ENCODE assay signal across 8 mouse cellular contexts in genomic region chr13:51792729-51793424, GRCm38 (mm10). TPM values are rescaled to one million over a fixed set of nuclear protein-coding genes. Genes with fewer than 3 reads are reported as not detected.
DNase-seq lines count a peak whose midpoint lies in the region; ATAC-seq and TF ChIP-seq lines count a peak whose summit lies in the region.

No protein-coding gene starts in this region.

- H3K9me3 ChIP-seq in CH12.LX (replicated peaks; ENCODE audit: low read length), result no peaks in the 10 kb centered on the region
- H3K9me3 ChIP-seq in embryonic facial prominence, embryonic 12.5 days, result no peaks in the 10 kb centered on the region
- H3K9me3 ChIP-seq in heart, embryonic 14.5 days (ENCODE audit: control insufficient read depth, low read length), result no peaks in the 10 kb centered on the region

- H3K27ac ChIP-seq in CH12.LX (ENCODE audit: insufficient read depth, low read depth), result peak overlapping the region; percentile 2; the same call in 1 of the 2 replicates
- peak overlapping the region; percentile 23; the same call in 1 of the 2 replicates for H3K27ac ChIP-seq in embryonic facial prominence, embryonic 12.5 days
- peak overlapping the region; percentile 14 to 45; a peak in 2 of 4 replicates for H3K27ac ChIP-seq in heart, embryonic 14.5 days (replicated peaks in 1 of 2; ENCODE audit: control insufficient read depth in 1 of 2, insufficient read depth in 1 of 2, low read depth in 2 of 2, low read length in 2 of 2)
- H3K27ac ChIP-seq in macrophage, result no peak overlapping the region
- H3K27ac ChIP-seq in small intestine, adult 2 months (ENCODE audit: insufficient read depth, low read depth, low read length), result peak overlapping the region; percentile 35

- H3K36me3 ChIP-seq in CH12.LX (replicated peaks in 1 of 2; ENCODE audit: control insufficient read depth in 1 of 2, insufficient read depth in 1 of 2, low read length in 1 of 2), result peaks cover 0 to 30% of the 10 kb centered on the region in 2 experiments
- H3K36me3 ChIP-seq in embryonic facial prominence, embryonic 12.5 days, result no peaks in the 10 kb centered on the region
- no peaks in the 10 kb centered on the region for H3K36me3 ChIP-seq in heart, embryonic 14.5 days (ENCODE audit: control insufficient read depth, insufficient read depth, low read length)
- no peaks in the 10 kb centered on the region for H3K36me3 ChIP-seq in macrophage (ENCODE audit: inconsistent target)
- no peaks in the 10 kb centered on the region for H3K36me3 ChIP-seq in small intestine, adult 2 months (ENCODE audit: control insufficient read depth, insufficient read depth, low read length)

- TF ChIP-seq POLR2A in CH12.LX (IDR thresholded peaks at IDR 0.05; ENCODE audit: low read depth, low read length), result 0 out of 2 replicates have a peak, but pooled peaks have one; percentile 15
- TF ChIP-seq POLR2A in small intestine, adult 2 months (IDR thresholded peaks at IDR 0.05; ENCODE audit: low read depth, low read length), result no peak

- DNase-seq in CH12.LX (ENCODE audit: extremely low read depth), result peak; percentile 27
- DNase-seq in adrenal gland, adult 18-20 months (ENCODE audit: low spot score in 2 of 2), result peak; percentile 21 to 40
- peak; percentile 45 for DNase-seq in kidney, postnatal 10 days
- DNase-seq in yolk sac, embryonic 10.5 days (ENCODE audit: low spot score), result no peak

- TF ChIP-seq RAD21 in CH12.LX (IDR thresholded peaks at IDR 0.05; ENCODE audit: low read depth, low read length), result no peak

- H3K79me2 ChIP-seq in CH12.LX (replicated peaks; ENCODE audit: control insufficient read depth, extremely low read depth, insufficient read depth, poor library complexity, severe bottlenecking) (peaks cover 37% of the 10 kb centered on the region), macrophage (ENCODE audit: inconsistent target) (peaks cover 43% of the 10 kb centered on the region)

- 2% methylated on average over 43 of the region's 43 CpGs for WGBS in embryonic facial prominence, embryonic 12.5 days
- WGBS in heart, embryonic 14.5 days, result 4% methylated on average over 43 of the region's 43 CpGs
- WGBS in macrophage (ENCODE audit: missing documents), result 2% methylated on average over 42 of the region's 43 CpGs
- 1% methylated on average over 43 of the region's 43 CpGs for WGBS in small intestine, adult 2 months

- H3K4me3 ChIP-seq in CH12.LX (replicated peaks in 1 of 3; ENCODE audit: low read depth in 2 of 3, low read length in 2 of 3, poor library complexity in 1 of 3) (peak overlapping the region; percentile 92 to 95 (median 93)), macrophage (ENCODE audit: inconsistent target) (peak overlapping the region; percentile 59)
- H3K4me3 ChIP-seq in embryonic facial prominence, embryonic 12.5 days, result peak overlapping the region; percentile 81
- H3K4me3 ChIP-seq in heart, embryonic 14.5 days (ENCODE audit: control insufficient read depth in 1 of 2, insufficient read depth in 1 of 2, low read depth in 1 of 2, low read length in 2 of 2), result peak overlapping the region; percentile 93 to 97
- peak overlapping the region; percentile 92 for H3K4me3 ChIP-seq in small intestine, adult 2 months (ENCODE audit: low read depth, low read length)

- dilution Hi-C loops in CH12.LX (cut with MboI; ENCODE audit: extremely low pct_ligation_motif_present, extremely low pct_unique_long_range_greater_than_20kb, low sequenced_read_pairs), result no loop called here

- H3K4me2 ChIP-seq in CH12.LX (ENCODE audit: insufficient read depth, low read depth, poor library complexity, severe bottlenecking), result peak overlapping the region; percentile 65
- H3K4me2 ChIP-seq in embryonic facial prominence, embryonic 12.5 days (replicated peaks), result peak overlapping the region; percentile 94
- peak overlapping the region; percentile 86 for H3K4me2 ChIP-seq in heart, embryonic 14.5 days (ENCODE audit: low read length)

- 0 out of 2 replicates have a peak, but pooled peaks have one; percentile 3 for ATAC-seq in embryonic facial prominence, embryonic 12.5 days (ENCODE audit: insufficient number of reproducible peaks, insufficient read depth, low FRiP score, low TSS enrichment)
- ATAC-seq in heart, embryonic 14.5 days (ENCODE audit: insufficient number of reproducible peaks, insufficient read depth, low FRiP score, low read depth), result peak; percentile 35; the same call in 1 of the 2 replicates

- TF ChIP-seq EP300 in CH12.LX (IDR thresholded peaks at IDR 0.05; ENCODE audit: low read length), result peak; percentile 19; the same call in 1 of the 2 replicates

- H3K27me3 ChIP-seq in CH12.LX (replicated peaks), result no peaks in the 10 kb centered on the region
- H3K27me3 ChIP-seq in embryonic facial prominence, embryonic 12.5 days, result peaks cover 16% of the 10 kb centered on the region
- H3K27me3 ChIP-seq in heart, embryonic 14.5 days (ENCODE audit: control insufficient read depth, insufficient read depth, low read length), result no peaks in the 10 kb centered on the region; the same call in 1 of the 2 replicates
- no peaks in the 10 kb centered on the region for H3K27me3 ChIP-seq in small intestine, adult 2 months (ENCODE audit: control insufficient read depth, insufficient read depth, low read length)

- peak overlapping the region; percentile 86 for H3K9ac ChIP-seq in CH12.LX (ENCODE audit: insufficient read depth, low read depth)
- peak overlapping the region; percentile 69 for H3K9ac ChIP-seq in embryonic facial prominence, embryonic 12.5 days
- peak overlapping the region; percentile 88 for H3K9ac ChIP-seq in heart, embryonic 14.5 days (ENCODE audit: low read length)

- in situ Hi-C loops in CH12.LX (cut with MboI; ENCODE audit: low pct_ligation_motif_present, low pct_unique_long_range_greater_than_20kb, low sequenced_read_pairs), result no loop called here

- TF ChIP-seq CTCF in CH12.LX (conservative IDR thresholded peaks at IDR 0.05 in 1 of 2, IDR thresholded peaks at IDR 0.05 in 1 of 2; ENCODE audit: low read depth in 2 of 2, low read length in 2 of 2), result no peak
- no peak for TF ChIP-seq CTCF in small intestine, adult 2 months (IDR thresholded peaks at IDR 0.05; ENCODE audit: extremely low read depth, insufficient read length, insufficient replicate concordance, low read depth, low read length)

- H3K4me1 ChIP-seq in CH12.LX (ENCODE audit: control insufficient read depth in 1 of 2, insufficient read depth in 2 of 2), result peaks cover 21 to 67% of the 10 kb centered on the region in 2 experiments
- peaks cover 19% of the 10 kb centered on the region for H3K4me1 ChIP-seq in embryonic facial prominence, embryonic 12.5 days
- H3K4me1 ChIP-seq in heart, embryonic 14.5 days (ENCODE audit: control insufficient read depth in 2 of 2, insufficient read depth in 2 of 2, low read length in 2 of 2), result peaks cover 14 to 27% of the 10 kb centered on the region in 2 experiments
- peaks cover 18% of the 10 kb centered on the region for H3K4me1 ChIP-seq in small intestine, adult 2 months (ENCODE audit: control insufficient read depth, insufficient read depth, insufficient read length, low read length)

TF ChIP-seq in CH12.LX, 34 proteins besides CTCF, POLR2A, EP300 and RAD21:
- TF ChIP-seq UBTF (IDR thresholded peaks at IDR 0.05; ENCODE audit: low read depth, low read length), result peak; percentile 91
- TF ChIP-seq MEF2A (IDR thresholded peaks at IDR 0.05; ENCODE audit: borderline replicate concordance, low read depth, low read length), result peak; percentile 43
- TF ChIP-seq NELFE (IDR thresholded peaks at IDR 0.05; ENCODE audit: low read depth, low read length), result no peak
- no peak for TF ChIP-seq JUN (IDR thresholded peaks at IDR 0.05; ENCODE audit: insufficient read depth, low read depth, low read length)
- peak; percentile 11; the same call in 1 of the 2 replicates for TF ChIP-seq SMC3 (IDR thresholded peaks at IDR 0.05; ENCODE audit: low read depth, low read length)
- TF ChIP-seq MXI1 (IDR thresholded peaks at IDR 0.05; ENCODE audit: low read depth, low read length), result peak; percentile 17; the same call in 1 of the 2 replicates
- peak; percentile 12; the same call in 1 of the 2 replicates for TF ChIP-seq IRF4 (IDR thresholded peaks at IDR 0.05; ENCODE audit: low read depth, low read length)
- TF ChIP-seq HCFC1 (IDR thresholded peaks at IDR 0.05; ENCODE audit: low read depth, low read length), result no peak
- TF ChIP-seq MAX (IDR thresholded peaks at IDR 0.05; ENCODE audit: low read length), result peak; percentile 21; the same call in 1 of the 2 replicates
- TF ChIP-seq ELF1 (IDR thresholded peaks at IDR 0.05; ENCODE audit: low read depth, low read length), result peak; percentile 41; the same call in 1 of the 2 replicates
- peak; percentile 60; the same call in 1 of the 2 replicates for TF ChIP-seq TCF12 (IDR thresholded peaks at IDR 0.05; ENCODE audit: low read depth, low read length)

RNA-seq across cellular contexts. Expression of gene Sema4d, which starts 0.7 kb away (rescaled TPM):
- 16.7 and 17.8 TPM in 2 replicates for total RNA-seq in CH12.LX (2012; rRNA removed)
- total RNA-seq in CH12.LX (2014; rRNA removed), result 9.8 and 12.8 TPM in 2 replicates
- 57.6 and 67.1 TPM in 2 replicates for polyA plus RNA-seq in CH12.LX (2012; ENCODE audit: insufficient read length, low read depth)
- 10 to 100 TPM in 1 of 2 experiments, 1 to 10 TPM in 1; 8.0 to 13.5 TPM for total RNA-seq in adrenal gland, adult 18-20 months (2021)
- polyA plus RNA-seq in embryonic facial prominence, embryonic 12.5 days (2016; fragmentation: Nextera tagmentation; extraction: Ambion mirVana), result 6.8 and 7.1 TPM in 2 replicates
- 17.4 and 21.1 TPM in 2 replicates for polyA plus RNA-seq in heart, embryonic 14.5 days (2014; fragmentation: Nextera tagmentation; extraction: Ambion mirVana)
- 100 to 1,000 TPM; 138 to 587 (median 262) TPM for total RNA-seq in macrophage (2018; cell fraction: chromatin; rRNA removed)
- 100 to 1,000 TPM; 117 to 388 (median 219) TPM for total RNA-seq in macrophage (2018; cell fraction: cytosol; rRNA removed)
- total RNA-seq in macrophage (2018; cell fraction: nucleus; rRNA removed), result 100 to 1,000 TPM; 156 to 800 (median 457) TPM
- 80.9 to 173 TPM (median 90.3 TPM) in 3 replicates for polyA plus RNA-seq in macrophage (2018)
- polyA plus RNA-seq in small intestine, adult 2 months (2012; rRNA removed), result 10.8 and 15.1 TPM in 2 replicates

RNA-seq across cellular contexts. Expression of gene Gadd45g, which starts 53.6 kb away (rescaled TPM):
- total RNA-seq in CH12.LX (2012; rRNA removed) (1.2 and 2.7 TPM in 2 replicates), CH12.LX (2014; rRNA removed) (2.5 and 3.1 TPM in 2 replicates)
- polyA plus RNA-seq in CH12.LX (2012; ENCODE audit: insufficient read length, low read depth) (2.9 and 3.6 TPM in 2 replicates), macrophage (2018) (8.9 to 19.9 TPM (median 10.3 TPM) in 3 replicates)
- 10 to 100 TPM; 44.9 to 80.0 TPM for total RNA-seq in adrenal gland, adult 18-20 months (2021)
- 60.3 TPM in 2 replicates for polyA plus RNA-seq in embryonic facial prominence, embryonic 12.5 days (2016; fragmentation: Nextera tagmentation; extraction: Ambion mirVana)
- polyA plus RNA-seq in heart, embryonic 14.5 days (2014; fragmentation: Nextera tagmentation; extraction: Ambion mirVana), result 41.4 and 41.6 TPM in 2 replicates
- 10 to 100 TPM in 15 of 26 experiments, 1 to 10 TPM in 11; 3.1 to 36.8 (median 11.1) TPM for total RNA-seq in macrophage (2018; cell fraction: chromatin; rRNA removed)
- total RNA-seq in macrophage (2018; cell fraction: cytosol; rRNA removed), result 10 to 100 TPM in 10 of 26 experiments, 1 to 10 TPM in 16; 4.8 to 28.2 (median 9.3) TPM
- 10 to 100 TPM in 16 of 26 experiments, 1 to 10 TPM in 10; 3.4 to 69.6 (median 11.5) TPM for total RNA-seq in macrophage (2018; cell fraction: nucleus; rRNA removed)
- 19.1 and 42.2 TPM in 2 replicates for polyA plus RNA-seq in small intestine, adult 2 months (2012; rRNA removed)
